Mouse (Mus musculus) brown adipose tissue, adult 24 weeks (tissue): ENCODE measurements around the gene Dhdds. TPM values are rescaled to one million over a fixed set of nuclear protein-coding genes. Genes with fewer than 3 reads are reported as not detected.

ENCODE experiments used
- H3K27ac ChIP-seq: fragments of 200-500 bp; replicated peaks from 2 replicates; pipeline ENCODE4 v1.5.1; 2012; ENCODE audit warnings: low read depth, mild to moderate bottlenecking, low read length
- H3K4me1 ChIP-seq: fragments of 200-500 bp; 2 replicates; pipeline ENCODE4 v1.6.1; 2012; ENCODE audit warnings: low read length, mixed read lengths; ENCODE audit not compliant: control insufficient read depth, insufficient read depth, insufficient read length
- H3K4me3 ChIP-seq: fragments of 200-500 bp; 2 replicates; pipeline ENCODE4 v1.5.1; 2012; ENCODE audit warnings: low read depth, mild to moderate bottlenecking, low read length, moderate library complexity; ENCODE audit not compliant: insufficient read depth
- polyA plus RNA-seq: library from polyadenylated mRNA; stranded (reverse); fragments of >200 nt; gene quantifications from 2 replicates; pipeline ENCODE4 v1.2.4, GENCODE M21; 2012; ENCODE audit not compliant: missing spikeins, insufficient read depth, insufficient read length

The Dhdds gene
- 17.2 and 19.6 TPM in 2 replicates for polyA plus RNA-seq

DNA sequence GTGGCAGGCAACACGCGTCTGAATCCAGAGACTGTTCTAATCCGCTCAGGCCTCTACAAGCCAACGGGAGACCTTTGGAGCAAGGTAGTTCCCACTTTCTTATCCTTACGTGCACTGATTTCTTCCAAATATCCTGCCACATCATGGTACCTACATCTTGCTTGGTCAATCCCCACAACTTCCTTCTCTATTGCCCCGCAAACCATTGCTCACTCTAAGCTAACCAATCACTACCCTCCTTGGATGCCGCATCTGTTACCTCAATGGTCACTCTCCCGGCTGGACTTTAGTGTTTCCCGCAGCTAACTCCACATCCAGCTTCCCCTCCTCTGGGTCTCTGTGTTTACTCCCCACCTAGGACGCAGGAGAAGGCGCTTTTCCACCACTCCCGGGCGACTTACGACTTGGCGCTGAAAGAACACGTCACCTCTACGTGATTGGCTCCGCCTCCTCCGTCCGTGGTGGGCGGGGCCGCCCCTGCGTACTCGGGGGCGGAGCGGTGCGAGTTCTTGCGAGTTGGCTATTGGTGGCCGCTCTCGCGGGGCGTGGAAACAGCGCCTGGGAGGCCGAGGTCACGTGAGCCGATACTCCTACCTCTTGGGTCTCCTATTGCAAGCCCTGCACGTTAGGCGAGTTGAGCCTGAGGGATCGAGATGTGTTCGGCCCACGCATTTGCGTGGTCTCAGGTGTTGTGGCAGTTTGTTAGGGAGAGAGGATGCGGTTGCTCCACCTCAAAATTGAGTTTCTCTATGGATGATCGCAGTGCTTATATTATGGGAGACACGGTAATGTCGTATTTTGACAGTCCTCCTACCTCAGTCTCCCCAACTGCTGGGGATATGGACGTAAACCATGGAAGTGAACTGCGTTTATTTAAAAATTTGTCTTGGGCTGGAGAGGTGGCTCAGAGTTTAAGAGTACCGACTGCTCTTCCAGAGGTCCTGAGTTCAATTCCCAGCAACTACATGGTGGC lies at the start of gene Dhdds:
TSS of gene Dhdds (minus strand) at position 453 of the 973 bp plus-strand sequence.
- H3K4me3 ChIP-seq = peak within 1 kb of the TSS; percentile 82
- H3K27ac ChIP-seq = peak within 1 kb of the TSS; percentile 4; the same call in 1 of the 2 replicates
- H3K4me1 ChIP-seq = no peaks in the 10 kb centered on the region

DNA sequence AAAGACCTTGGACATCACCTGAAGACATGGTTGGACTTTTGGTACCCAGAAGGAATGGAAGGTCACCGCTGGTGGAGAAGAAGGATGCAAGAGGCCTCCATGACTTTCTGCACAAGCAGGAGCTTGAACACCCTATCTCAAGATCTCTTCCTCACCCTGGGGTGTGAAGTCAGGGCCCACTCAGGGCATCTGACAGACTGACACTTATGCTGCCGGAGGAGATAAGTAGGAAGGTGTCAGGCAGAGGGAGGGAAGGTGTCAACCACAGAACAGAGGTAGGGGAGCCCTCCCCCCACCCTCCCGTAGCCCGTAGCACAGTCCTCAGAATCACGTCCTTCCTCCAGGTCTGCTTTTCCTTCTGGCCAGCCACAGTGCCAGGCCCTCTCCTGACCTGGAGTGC lies 46.9 kb upstream of the Dhdds start:
- no peak overlapping the region for H3K4me3 ChIP-seq
- H3K4me1 ChIP-seq = no peaks in the 10 kb centered on the region
- H3K27ac ChIP-seq = no peak overlapping the region

- no peaks in the 10 kb centered on the region for H3K4me1 ChIP-seq
- H3K27ac ChIP-seq = no peak overlapping the region
- no peak overlapping the region for H3K4me3 ChIP-seq
Measured at GRCm38 (mm10) chr4:134043041-134043440, 42.3 kb upstream of the Dhdds start.

- Histone ChIP-seq H3K4me1 (no peaks in the 10 kb centered on the region), H3K27ac (no peak overlapping the region), H3K4me3 (no peak overlapping the region)
Measured at GRCm38 (mm10) chr4:134041317-134042123, 40.8 kb upstream of the Dhdds start.

DNA sequence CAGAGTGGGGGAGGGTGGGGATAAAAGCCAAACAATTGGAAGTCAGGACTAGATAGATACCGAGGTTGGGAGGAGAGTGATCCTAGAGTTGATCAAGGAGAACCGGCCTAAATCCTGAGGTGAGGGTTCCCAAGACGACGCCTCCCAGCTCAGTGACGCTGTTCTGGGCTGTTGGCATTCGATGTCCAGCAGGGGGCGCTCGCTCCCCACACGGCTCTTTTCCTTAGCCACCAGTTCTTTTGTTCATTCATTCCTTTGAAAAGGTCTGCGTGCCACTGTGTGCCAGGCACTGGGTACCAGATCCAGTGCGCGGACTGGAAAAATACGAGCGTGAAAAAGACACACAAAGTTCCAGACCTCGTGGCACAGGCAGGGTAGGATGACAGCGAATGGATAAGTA lies 35.2 kb upstream of the Dhdds start:
- H3K4me3 ChIP-seq = no peak overlapping the region
- no peaks in the 10 kb centered on the region for H3K4me1 ChIP-seq
- H3K27ac ChIP-seq = no peak overlapping the region

DNA sequence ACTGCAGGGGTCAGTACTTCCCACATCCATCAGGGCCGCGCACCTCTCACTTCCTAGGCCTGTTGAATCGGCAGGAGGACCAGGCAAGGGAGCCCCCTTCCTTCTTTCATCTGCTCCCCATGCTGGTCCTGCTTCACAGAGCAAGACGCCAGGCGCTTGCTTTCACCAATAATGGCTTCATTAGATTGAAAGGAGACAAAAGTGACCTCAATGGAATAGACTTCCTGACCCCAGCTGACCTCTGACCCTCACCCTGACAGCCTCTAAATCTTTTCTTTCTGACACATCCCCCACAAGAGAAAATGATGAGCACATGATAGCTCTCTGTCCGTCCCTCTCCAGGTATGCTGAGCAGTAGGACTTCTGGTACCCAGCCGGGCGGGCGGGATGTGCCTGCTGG lies 25.1 kb upstream of the Dhdds start:
- H3K27ac ChIP-seq = no peak overlapping the region
- H3K4me1 ChIP-seq = no peaks in the 10 kb centered on the region
- no peak overlapping the region for H3K4me3 ChIP-seq

- Histone ChIP-seq H3K27ac (no peak overlapping the region), H3K4me3 (no peak overlapping the region), H3K4me1 (no peaks in the 10 kb centered on the region)
Measured at GRCm38 (mm10) chr4:134020621-134021020, 19.9 kb upstream of the Dhdds start.

GRCm38 (mm10) chr4:134019641-134020351 lies 19.1 kb upstream of the Dhdds start:
- H3K27ac ChIP-seq = no peak overlapping the region

GRCm38 (mm10) chr4:134019210-134019609 lies 18.5 kb upstream of the Dhdds start:
- no peak overlapping the region for H3K27ac ChIP-seq
- no peaks in the 10 kb centered on the region for H3K4me1 ChIP-seq
- no peak overlapping the region for H3K4me3 ChIP-seq

More at GRCm38 (mm10) chr4:134019641-134020351, 19.1 kb upstream of the Dhdds start:
- Histone ChIP-seq H3K4me1 (no peaks in the 10 kb centered on the region), H3K4me3 (no peak overlapping the region)

- Histone ChIP-seq H3K4me1 (no peaks in the 10 kb centered on the region), H3K27ac (no peak within 1 kb of the TSS), H3K4me3 (no peak within 1 kb of the TSS)
Measured at GRCm38 (mm10) chr4:134018779-134019145, 18.0 kb upstream of the Dhdds start, which contains the start of gene Lin28a. Gene Lin28a, minus strand, starts transcription at chr4:134018841.

DNA sequence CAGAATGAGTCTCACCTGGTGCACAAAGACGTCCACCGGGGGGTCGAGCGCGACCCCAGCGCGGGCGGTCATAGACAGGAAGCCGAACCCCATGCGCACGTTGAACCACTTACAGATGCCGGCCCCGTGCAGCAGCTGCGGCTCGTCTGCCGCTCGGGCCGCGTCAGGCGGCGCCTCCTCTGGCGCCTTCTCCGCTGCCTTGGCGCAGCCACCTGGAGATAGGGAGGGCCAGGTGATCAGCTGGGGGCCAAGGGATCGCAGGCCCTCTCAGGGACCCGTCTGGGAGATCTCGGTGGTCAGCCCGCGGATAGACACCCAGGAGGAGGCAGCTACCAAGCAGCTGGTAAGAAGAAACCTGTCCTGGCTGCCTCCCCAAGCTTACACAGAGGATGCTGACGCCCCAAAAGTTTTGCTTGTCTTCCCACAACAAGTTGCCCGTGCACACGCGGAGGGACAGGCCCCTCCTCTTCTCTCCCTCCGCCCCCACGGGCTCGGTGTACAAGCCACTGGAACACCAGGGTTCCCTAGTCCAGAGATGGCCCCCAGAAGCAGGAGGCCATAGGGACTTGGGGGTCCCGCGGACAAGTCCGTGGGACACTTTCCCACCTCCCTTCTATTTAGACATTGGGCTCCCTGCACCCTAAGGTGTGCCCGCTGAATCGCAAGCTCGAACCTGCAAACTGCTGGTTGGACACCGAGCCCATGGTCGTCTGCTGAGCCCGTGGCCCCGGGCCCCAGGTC lies 17.5 kb upstream of the Dhdds start:
- Histone ChIP-seq H3K4me3 (no peak overlapping the region), H3K27ac (no peak overlapping the region), H3K4me1 (no peaks in the 10 kb centered on the region)

GRCm38 (mm10) chr4:134017201-134017865 lies 16.6 kb upstream of the Dhdds start:
- H3K4me3 ChIP-seq = no peak overlapping the region
- H3K4me1 ChIP-seq = no peaks in the 10 kb centered on the region
- no peak overlapping the region for H3K27ac ChIP-seq

- H3K4me1 ChIP-seq = no peaks in the 10 kb centered on the region
- no peak overlapping the region for H3K4me3 ChIP-seq
- H3K27ac ChIP-seq = no peak overlapping the region
Measured at GRCm38 (mm10) chr4:134016767-134017166, 16.0 kb upstream of the Dhdds start.

- no peak overlapping the region for H3K4me3 ChIP-seq
- H3K27ac ChIP-seq = no peak overlapping the region
- no peaks in the 10 kb centered on the region for H3K4me1 ChIP-seq
Measured at GRCm38 (mm10) chr4:134016208-134016607, 15.5 kb upstream of the Dhdds start.
